Mouse (Mus musculus): ENCODE results near the gene Erc2. TPM values are rescaled to one million over a fixed set of nuclear protein-coding genes. Genes with fewer than 3 reads are reported as not detected.

Erc2 gene
- polyA plus RNA-seq, 1 experiment, result 0.90 TPM

GRCm38 (mm10) chr14:28443254-28443944, 821.2 kb downstream of the Erc2 start:
- Histone ChIP-seq H3ac (ENCODE audit: control insufficient read depth, insufficient read length, low read depth) (no peak overlapping the region), H3K79me3 (ENCODE audit: low read depth) (no peaks in the 10 kb centered on the region), H3K36me3 (ENCODE audit: control insufficient read depth, insufficient read depth) (no peaks in the 10 kb centered on the region), H3K27me3 (ENCODE audit: control insufficient read depth, insufficient read depth, insufficient read length) (no peaks in the 10 kb centered on the region), H3K79me2 (ENCODE audit: control insufficient read depth, insufficient read depth) (no peaks in the 10 kb centered on the region), H3K4me3 (ENCODE audit: insufficient read depth, poor library complexity, severe bottlenecking) (no peak overlapping the region)
- no peak for TF ChIP-seq MAX (IDR thresholded peaks at IDR 0.05)
- TF ChIP-seq CTCF (IDR thresholded peaks at IDR 0.05; ENCODE audit: control insufficient read depth, insufficient read depth, insufficient read length), result no peak
- no peak for TF ChIP-seq USF1 (IDR thresholded peaks at IDR 0.05; ENCODE audit: low read depth)
- no peak for TF ChIP-seq FOSL1 (IDR thresholded peaks at IDR 0.05; ENCODE audit: insufficient read depth, low read length, poor library complexity, severe bottlenecking)
- no peak for TF ChIP-seq CEBPB (IDR thresholded peaks at IDR 0.05; ENCODE audit: low read depth)
- TF ChIP-seq MYOD1 (IDR thresholded peaks at IDR 0.05; ENCODE audit: control insufficient read depth, insufficient read length, low read depth), result no peak
- TF ChIP-seq MYOG (IDR thresholded peaks at IDR 0.05; ENCODE audit: control insufficient read depth, extremely low read depth, insufficient read length), result no peak

GRCm38 (mm10) chr14:28445737-28446136, 823.5 kb downstream of the Erc2 start:
- TF ChIP-seq CEBPB (IDR thresholded peaks at IDR 0.05; ENCODE audit: low read depth) (no peak), MYOG (IDR thresholded peaks at IDR 0.05; ENCODE audit: control insufficient read depth, extremely low read depth, insufficient read length) (no peak), USF1 (IDR thresholded peaks at IDR 0.05; ENCODE audit: low read depth) (no peak), FOSL1 (IDR thresholded peaks at IDR 0.05; ENCODE audit: insufficient read depth, low read length, poor library complexity, severe bottlenecking) (no peak), MAX (IDR thresholded peaks at IDR 0.05) (no peak), MYOD1 (IDR thresholded peaks at IDR 0.05; ENCODE audit: control insufficient read depth, insufficient read length, low read depth) (no peak), CTCF (IDR thresholded peaks at IDR 0.05; ENCODE audit: control insufficient read depth, insufficient read depth, insufficient read length) (no peak)

GRCm38 (mm10) chr14:28451771-28452170, 829.5 kb downstream of the Erc2 start:
- TF ChIP-seq MYOD1 (IDR thresholded peaks at IDR 0.05; ENCODE audit: control insufficient read depth, insufficient read length, low read depth) (no peak), FOSL1 (IDR thresholded peaks at IDR 0.05; ENCODE audit: insufficient read depth, low read length, poor library complexity, severe bottlenecking) (no peak), CTCF (IDR thresholded peaks at IDR 0.05; ENCODE audit: control insufficient read depth, insufficient read depth, insufficient read length) (no peak), MYOG (IDR thresholded peaks at IDR 0.05; ENCODE audit: control insufficient read depth, extremely low read depth, insufficient read length) (no peak), MAX (IDR thresholded peaks at IDR 0.05) (no peak), USF1 (IDR thresholded peaks at IDR 0.05; ENCODE audit: low read depth) (no peak), CEBPB (IDR thresholded peaks at IDR 0.05; ENCODE audit: low read depth) (no peak)
- H3K4me3 ChIP-seq (ENCODE audit: insufficient read depth, poor library complexity, severe bottlenecking), result no peak overlapping the region
- no peaks in the 10 kb centered on the region for H3K79me2 ChIP-seq (ENCODE audit: control insufficient read depth, insufficient read depth)
- H3K36me3 ChIP-seq (ENCODE audit: control insufficient read depth, insufficient read depth), result no peaks in the 10 kb centered on the region
- no peaks in the 10 kb centered on the region for H3K27me3 ChIP-seq (ENCODE audit: control insufficient read depth, insufficient read depth, insufficient read length)
- H3ac ChIP-seq (ENCODE audit: control insufficient read depth, insufficient read length, low read depth), result no peak overlapping the region
- H3K79me3 ChIP-seq (ENCODE audit: low read depth), result no peaks in the 10 kb centered on the region

More at GRCm38 (mm10) chr14:28445737-28446136, 823.5 kb downstream of the Erc2 start:
- Histone ChIP-seq H3K79me3 (ENCODE audit: low read depth) (no peaks in the 10 kb centered on the region), H3K4me3 (ENCODE audit: insufficient read depth, poor library complexity, severe bottlenecking) (no peak overlapping the region), H3K36me3 (ENCODE audit: control insufficient read depth, insufficient read depth) (no peaks in the 10 kb centered on the region), H3K27me3 (ENCODE audit: control insufficient read depth, insufficient read depth, insufficient read length) (no peaks in the 10 kb centered on the region), H3K79me2 (ENCODE audit: control insufficient read depth, insufficient read depth) (no peaks in the 10 kb centered on the region), H3ac (ENCODE audit: control insufficient read depth, insufficient read length, low read depth) (no peak overlapping the region)

GRCm38 (mm10) chr14:28456372-28457076, 834.3 kb downstream of the Erc2 start:
- H3ac ChIP-seq (ENCODE audit: control insufficient read depth, insufficient read length, low read depth), result no peak overlapping the region
- TF ChIP-seq USF1 (IDR thresholded peaks at IDR 0.05; ENCODE audit: low read depth) (no peak), FOSL1 (IDR thresholded peaks at IDR 0.05; ENCODE audit: insufficient read depth, low read length, poor library complexity, severe bottlenecking) (no peak), CTCF (IDR thresholded peaks at IDR 0.05; ENCODE audit: control insufficient read depth, insufficient read depth, insufficient read length) (no peak), MYOG (IDR thresholded peaks at IDR 0.05; ENCODE audit: control insufficient read depth, extremely low read depth, insufficient read length) (no peak), MAX (IDR thresholded peaks at IDR 0.05) (no peak), MYOD1 (IDR thresholded peaks at IDR 0.05; ENCODE audit: control insufficient read depth, insufficient read length, low read depth) (no peak), CEBPB (IDR thresholded peaks at IDR 0.05; ENCODE audit: low read depth) (no peak)
- no peaks in the 10 kb centered on the region for H3K79me3 ChIP-seq (ENCODE audit: low read depth)
- no peaks in the 10 kb centered on the region for H3K79me2 ChIP-seq (ENCODE audit: control insufficient read depth, insufficient read depth)
- H3K36me3 ChIP-seq (ENCODE audit: control insufficient read depth, insufficient read depth), result no peaks in the 10 kb centered on the region
- no peak overlapping the region for H3K4me3 ChIP-seq (ENCODE audit: insufficient read depth, poor library complexity, severe bottlenecking)
- no peaks in the 10 kb centered on the region for H3K27me3 ChIP-seq (ENCODE audit: control insufficient read depth, insufficient read depth, insufficient read length)

- Histone ChIP-seq H3ac (ENCODE audit: control insufficient read depth, insufficient read length, low read depth) (no peak overlapping the region), H3K79me2 (ENCODE audit: control insufficient read depth, insufficient read depth) (no peaks in the 10 kb centered on the region), H3K36me3 (ENCODE audit: control insufficient read depth, insufficient read depth) (no peaks in the 10 kb centered on the region), H3K79me3 (ENCODE audit: low read depth) (no peaks in the 10 kb centered on the region), H3K27me3 (ENCODE audit: control insufficient read depth, insufficient read depth, insufficient read length) (no peaks in the 10 kb centered on the region), H3K4me3 (ENCODE audit: insufficient read depth, poor library complexity, severe bottlenecking) (no peak overlapping the region)
- TF ChIP-seq CEBPB (IDR thresholded peaks at IDR 0.05; ENCODE audit: low read depth) (no peak), USF1 (IDR thresholded peaks at IDR 0.05; ENCODE audit: low read depth) (no peak)
Observed at GRCm38 (mm10) chr14:28457428-28457827, 835.2 kb downstream of the Erc2 start.
